Mouse (Mus musculus) midbrain, postnatal 0 days (tissue): ENCODE results near the gene Ube3c. TPM values are rescaled to one million over a fixed set of nuclear protein-coding genes. Genes with fewer than 3 reads are reported as not detected.
"Not testable (repeated sequence)": the region's sequence is repeated elsewhere in the genome, so short reads cannot be mapped to it uniquely, and the experiment has no call there.

Experiments
- ATAC-seq: fragments of 200-750 bp; cut with Nextera tagmentation; 2 replicates; pipeline ENCODE4 v1.8.0; 2017; ENCODE audit warnings: moderate number of reproducible peaks, mild to moderate bottlenecking, moderate TSS enrichment, moderate library complexity; ENCODE audit not compliant: low FRiP score
- DNase-seq: peaks from one replicate; pipeline ENCODE4 v3.0.0-alpha.2; 2015; ENCODE audit warnings: low spot score
- H3K27ac ChIP-seq: fragments of 300-500 bp; sonication (generic); 2 replicates; pipeline ENCODE4 v1.5.1; 2014; ENCODE audit warnings: low read depth, mild to moderate bottlenecking, low read length, mixed read lengths
- H3K27me3 ChIP-seq: fragments of 300-500 bp; sonication (generic); 2 replicates; pipeline ENCODE4 v1.6.1; 2014; ENCODE audit warnings: low read length, control low read depth, mixed read lengths; ENCODE audit not compliant: insufficient read depth
- H3K36me3 ChIP-seq: fragments of 300-500 bp; sonication (generic); 2 replicates; pipeline ENCODE4 v1.6.1; 2014; ENCODE audit warnings: low read length, control low read depth, mixed read lengths; ENCODE audit not compliant: insufficient read depth
- H3K4me1 ChIP-seq: fragments of 300-500 bp; sonication (generic); 2 replicates; pipeline ENCODE4 v1.6.1; 2014; ENCODE audit warnings: mild to moderate bottlenecking, control low read depth, antibody characterized with exemption, low read length, mixed read lengths; ENCODE audit not compliant: insufficient read depth
- H3K4me2 ChIP-seq: fragments of 300-500 bp; sonication (generic); 2 replicates; pipeline ENCODE4 v1.6.1; 2014; ENCODE audit warnings: low read depth, mild to moderate bottlenecking, low read length, mixed read lengths; ENCODE audit not compliant: poor library complexity, severe bottlenecking
- H3K4me3 ChIP-seq: fragments of 300-500 bp; sonication (generic); 2 replicates; pipeline ENCODE4 v1.5.1; 2014; ENCODE audit warnings: low read depth, mild to moderate bottlenecking, low read length, moderate library complexity
- H3K9ac ChIP-seq: fragments of 300-500 bp; sonication (generic); replicated peaks from 2 replicates; pipeline ENCODE4 v1.6.1; 2014; ENCODE audit warnings: mild to moderate bottlenecking, low read length, moderate library complexity, mixed read lengths; ENCODE audit not compliant: poor library complexity, severe bottlenecking
- H3K9me3 ChIP-seq: fragments of 300-500 bp; sonication (generic); 2 replicates; pipeline ENCODE4 v1.6.1; 2016; ENCODE audit warnings: low read length, control low read depth
- CTCF ChIP-seq: IDR thresholded peaks from 2 replicates; pipeline ENCODE4 v1.5.1; 2016; ENCODE audit warnings: antibody characterized with exemption, mild to moderate bottlenecking
- WGBS: fragments of 180-500 bp; shearing (Covaris S2); extraction: QIAGEN DNeasy Blood & Tissue Kit; methylation state at CpG from one replicate; pipeline ENCODE4 v1.1.7; 2014; 5-methylcytosine and 5-hydroxymethylcytosine counted together
- polyA plus RNA-seq: library from polyadenylated mRNA; unstranded; fragments of >200 nt; fragmentation: Nextera tagmentation; extraction: Ambion mirVana; gene quantifications from 2 replicates; pipeline ENCODE4 v1.2.1, GENCODE M21; 2015
- total RNA-seq: library from RNA; depleted of rRNA; stranded (reverse); fragments of >200 nt; gene quantifications from 2 replicates; pipeline ENCODE4 v1.2.3, GENCODE M21; 2014

Ube3c gene
- total and polyA plus RNA-seq, 2 experiments from 2014 or later, result 38.0 to 76.3 TPM

DNA sequence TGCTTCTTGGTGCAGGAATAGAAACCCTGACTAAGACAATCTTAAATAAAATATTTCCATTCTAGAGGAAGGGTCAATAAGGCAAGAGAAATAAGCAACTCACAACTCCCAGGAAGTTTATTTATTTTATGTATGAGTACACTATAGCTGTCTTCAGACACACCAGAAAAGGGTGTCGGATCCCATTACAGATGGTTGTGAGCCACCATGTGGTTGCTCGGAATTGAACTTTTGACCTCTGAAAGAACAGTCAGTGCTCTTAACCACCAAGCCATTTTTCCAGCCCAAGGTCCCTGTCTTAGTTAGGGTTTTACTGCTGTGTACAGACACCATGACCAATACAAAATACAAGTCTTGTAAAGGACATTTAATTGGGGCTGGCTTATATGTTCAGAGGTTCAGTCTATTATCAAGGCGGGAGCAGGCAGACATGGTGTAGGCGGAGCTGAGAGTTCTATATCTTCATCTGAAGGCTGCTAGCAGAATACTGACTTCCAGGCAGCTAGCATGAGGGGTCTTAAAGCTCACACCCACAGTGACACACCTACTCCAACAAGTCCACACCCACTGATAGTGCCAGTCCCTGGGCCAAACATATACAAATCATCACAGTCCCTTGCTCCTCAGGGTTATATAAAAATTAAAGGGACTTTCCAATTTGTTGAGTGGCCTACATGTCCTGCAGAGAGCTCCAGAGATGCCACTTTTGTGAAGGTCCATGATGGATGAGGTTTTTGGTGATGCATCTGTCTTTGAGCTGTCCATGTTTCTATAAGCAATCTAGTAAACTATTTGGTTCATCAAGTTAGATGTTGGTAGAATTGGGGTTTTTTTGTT, 9.0 kb downstream of the Ube3c start:
- no peak overlapping the region for H3K4me3 ChIP-seq
- no peaks in the 10 kb centered on the region for H3K9me3 ChIP-seq
- no peaks in the 10 kb centered on the region for H3K36me3 ChIP-seq
- ATAC-seq (no peak), DNase-seq (no peak)
- no peak overlapping the region for H3K27ac ChIP-seq
- 92% methylated on average over 4 of the region's 4 CpGs for WGBS
- no peak overlapping the region for H3K4me2 ChIP-seq
- TF ChIP-seq CTCF, result no peak
- no peaks in the 10 kb centered on the region for H3K4me1 ChIP-seq
- H3K27me3 ChIP-seq, result no peaks in the 10 kb centered on the region
- no peak overlapping the region for H3K9ac ChIP-seq

DNA sequence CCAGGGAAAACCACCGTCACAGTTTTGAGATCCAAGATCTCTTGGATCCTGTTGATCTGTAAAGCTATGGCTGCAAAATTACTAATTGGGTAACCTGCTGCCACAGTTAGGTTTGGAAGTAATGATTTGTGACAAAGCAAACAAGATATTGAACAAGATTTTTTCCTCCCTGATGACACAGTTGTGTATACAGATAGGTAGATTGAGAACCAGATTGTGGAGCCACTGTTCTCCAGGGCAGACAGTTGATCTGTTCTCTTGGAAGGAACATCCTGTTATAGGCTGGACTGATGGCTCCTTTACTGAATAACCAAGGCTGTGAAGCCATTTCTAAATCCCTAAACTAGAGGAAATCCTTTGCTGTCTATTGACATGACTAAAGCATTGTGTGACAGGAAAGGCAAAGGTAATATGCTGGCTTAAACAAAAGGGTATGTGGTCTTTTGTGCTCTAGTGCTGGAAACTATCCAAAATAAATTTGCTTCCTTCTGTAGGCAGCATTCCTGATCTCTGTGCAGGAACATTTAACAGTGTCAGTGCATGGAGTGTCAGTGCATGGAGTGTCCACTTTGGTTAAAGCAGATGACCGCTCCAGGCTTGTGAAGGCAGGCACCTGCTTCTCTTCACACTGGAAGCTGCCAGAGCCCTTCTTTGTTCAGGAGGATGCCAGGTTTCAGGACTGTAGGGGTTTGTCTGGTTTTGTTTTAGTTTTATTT, 15.0 kb downstream of the Ube3c start:
- Histone ChIP-seq H3K4me2 (no peak overlapping the region), H3K9me3 (no peaks in the 10 kb centered on the region), H3K4me1 (no peaks in the 10 kb centered on the region), H3K27me3 (no peaks in the 10 kb centered on the region), H3K36me3 (no peaks in the 10 kb centered on the region), H3K9ac (no peak overlapping the region), H3K4me3 (no peak overlapping the region), H3K27ac (no peak overlapping the region)
- no peak for ATAC-seq
- no peak for DNase-seq
- 81% methylated on average over 2 of the region's 2 CpGs for WGBS
- no peak for TF ChIP-seq CTCF

DNA sequence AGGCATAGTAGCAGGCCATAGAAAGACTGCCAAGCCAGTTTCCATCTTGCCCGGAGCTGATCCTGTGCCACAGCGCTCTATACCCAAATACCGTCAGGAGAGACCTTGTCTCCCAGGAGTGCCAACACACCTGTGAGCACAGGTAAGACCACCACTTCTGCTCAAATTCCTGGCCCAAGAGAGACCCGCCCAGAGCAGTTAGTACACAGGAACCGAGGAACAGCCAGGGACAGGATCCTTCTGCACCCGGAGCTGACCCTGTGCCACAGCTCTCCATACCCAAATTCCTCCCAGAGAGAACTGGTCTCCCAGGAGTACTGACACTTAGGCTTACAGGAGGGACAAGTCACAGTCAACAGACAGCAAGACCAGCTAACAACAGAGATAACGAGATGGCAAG, 23.1 kb downstream of the Ube3c start:
- not testable (repeated sequence) for H3K4me2 ChIP-seq, H3K9ac ChIP-seq, H3K27me3 ChIP-seq, H3K27ac ChIP-seq, H3K4me1 ChIP-seq, H3K4me3 ChIP-seq, DNase-seq, H3K9me3 ChIP-seq, ATAC-seq
- over 99% methylated on average over 7 of the region's 7 CpGs for WGBS
- peaks cover 26% of the 10 kb centered on the region for H3K36me3 ChIP-seq

DNA sequence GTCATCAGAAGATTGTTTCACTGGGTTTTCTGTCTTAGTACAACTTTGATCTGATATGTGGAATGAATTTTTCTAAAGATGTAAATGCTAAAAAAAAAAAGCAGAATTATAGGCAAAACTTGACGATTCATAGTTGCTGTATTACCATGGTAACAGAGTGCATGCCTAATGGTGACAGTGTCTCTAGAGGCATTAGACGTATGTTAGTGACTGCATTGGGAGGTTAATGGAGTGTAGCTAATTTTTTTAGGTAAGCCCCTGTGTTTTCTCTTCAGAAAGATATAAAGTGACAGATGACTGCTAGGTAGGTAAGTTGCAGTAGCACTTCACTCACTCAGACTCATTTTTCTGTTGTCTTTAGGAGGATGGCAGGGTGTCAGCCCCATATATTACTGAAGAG, 37.5 kb downstream of the Ube3c start:
- no peak overlapping the region for H3K4me3 ChIP-seq
- H3K27me3 ChIP-seq, result no peaks in the 10 kb centered on the region
- no peak for TF ChIP-seq CTCF
- no peaks in the 10 kb centered on the region for H3K9me3 ChIP-seq
- peaks cover 28% of the 10 kb centered on the region for H3K36me3 ChIP-seq
- H3K4me2 ChIP-seq, result no peak overlapping the region
- 67% methylated on average over 2 of the region's 2 CpGs for WGBS
- H3K27ac ChIP-seq, result no peak overlapping the region
- ATAC-seq (no peak), DNase-seq (no peak)
- no peak overlapping the region for H3K9ac ChIP-seq
- H3K4me1 ChIP-seq, result no peaks in the 10 kb centered on the region

DNA sequence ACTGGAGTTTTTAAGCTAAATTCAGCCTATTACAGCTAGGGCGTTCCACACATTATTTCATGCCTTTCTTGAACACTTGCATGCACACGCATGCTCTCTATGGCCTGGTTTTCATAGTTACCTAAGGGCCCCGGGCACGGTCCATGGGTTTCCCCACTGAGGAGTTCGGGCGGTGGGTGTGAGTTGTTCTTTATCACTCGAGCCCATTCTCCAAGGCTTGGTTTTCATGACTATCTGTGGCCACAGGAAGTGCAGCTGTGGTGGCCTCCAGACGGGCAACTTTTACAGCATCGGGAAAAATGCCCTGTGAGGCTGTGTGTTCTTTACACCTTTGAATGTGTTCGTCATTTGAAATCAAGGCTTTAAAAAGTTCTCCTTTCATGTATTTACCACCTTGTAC, 56.6 kb downstream of the Ube3c start:
- H3K36me3 ChIP-seq, result peaks cover 13% of the 10 kb centered on the region
- ATAC-seq, result no peak
- WGBS, result 92% methylated on average over 10 of the region's 10 CpGs

DNA sequence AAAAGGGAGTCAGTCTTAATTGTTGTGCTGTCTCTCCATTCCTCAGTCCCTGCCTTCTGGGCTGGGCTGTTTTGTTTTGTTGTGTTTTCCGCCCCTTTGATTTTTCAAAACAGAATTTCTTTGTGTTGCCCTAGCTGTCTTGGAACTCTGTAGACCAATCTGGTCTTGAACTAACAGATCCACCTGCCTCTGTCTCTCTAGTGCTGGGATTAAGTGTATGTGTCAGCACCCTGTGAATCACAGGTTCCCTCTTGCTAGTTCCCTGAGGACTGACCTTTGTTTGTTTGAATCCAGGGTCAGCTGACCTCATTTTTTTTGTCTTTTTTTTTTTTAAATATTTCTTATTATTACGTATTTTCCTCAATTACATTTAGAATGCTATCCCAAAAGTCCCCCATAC, 60.9 kb downstream of the Ube3c start:
- Histone ChIP-seq H3K36me3 (peaks cover 22% of the 10 kb centered on the region), H3K4me2 (no peak overlapping the region), H3K27me3 (no peaks in the 10 kb centered on the region), H3K9ac (no peak overlapping the region), H3K27ac (no peak overlapping the region), H3K4me1 (no peaks in the 10 kb centered on the region), H3K9me3 (no peaks in the 10 kb centered on the region), H3K4me3 (no peak overlapping the region)
- WGBS, result 91% methylated on average over 2 of the region's 2 CpGs
- ATAC-seq (no peak), DNase-seq (no peak)
- TF ChIP-seq CTCF, result no peak

More for the DNA sequence above, 56.6 kb downstream of the Ube3c start:
- H3K4me2 ChIP-seq, result no peak overlapping the region
- H3K4me3 ChIP-seq, result no peak overlapping the region
- no peaks in the 10 kb centered on the region for H3K27me3 ChIP-seq
- H3K4me1 ChIP-seq, result no peaks in the 10 kb centered on the region
- TF ChIP-seq CTCF, result no peak
- no peak overlapping the region for H3K9ac ChIP-seq
- no peaks in the 10 kb centered on the region for H3K9me3 ChIP-seq
- no peak for DNase-seq
- H3K27ac ChIP-seq, result no peak overlapping the region
